Mouse (Mus musculus) hematopoietic stem cell, adult 5-6 weeks (primary cell): ENCODE measurements around the gene Erc2. TPM values are rescaled to one million over a fixed set of nuclear protein-coding genes. Genes with fewer than 3 reads are reported as not detected.

Source experiments
- ATAC-seq, 2 experiments: fragments of 125-278 bp in 1 of 2; replicated peaks in 1 of 2; 2 replicates each; pipeline ENCODE4 v1.8.0; 2016 to 2017; ENCODE audit warnings: inconsistent platforms in 2 of 2, mild to moderate bottlenecking in 2 of 2, moderate number of reproducible peaks in 2 of 2, low read depth in 1 of 2, moderate TSS enrichment in 1 of 2; ENCODE audit not compliant: low FRiP score in 2 of 2, poor library complexity in 2 of 2, severe bottlenecking in 2 of 2, insufficient read depth in 1 of 2, low TSS enrichment in 1 of 2
- total RNA-seq: library from RNA; stranded (forward); fragments of 172-1452, 232-1000 nt; gene quantifications from 2 replicates; pipeline ENCODE4 v1.2.3, GENCODE M21; 2017

The Erc2 gene
- total RNA-seq, 1 experiment from 2014 or later, result not detected

DNA sequence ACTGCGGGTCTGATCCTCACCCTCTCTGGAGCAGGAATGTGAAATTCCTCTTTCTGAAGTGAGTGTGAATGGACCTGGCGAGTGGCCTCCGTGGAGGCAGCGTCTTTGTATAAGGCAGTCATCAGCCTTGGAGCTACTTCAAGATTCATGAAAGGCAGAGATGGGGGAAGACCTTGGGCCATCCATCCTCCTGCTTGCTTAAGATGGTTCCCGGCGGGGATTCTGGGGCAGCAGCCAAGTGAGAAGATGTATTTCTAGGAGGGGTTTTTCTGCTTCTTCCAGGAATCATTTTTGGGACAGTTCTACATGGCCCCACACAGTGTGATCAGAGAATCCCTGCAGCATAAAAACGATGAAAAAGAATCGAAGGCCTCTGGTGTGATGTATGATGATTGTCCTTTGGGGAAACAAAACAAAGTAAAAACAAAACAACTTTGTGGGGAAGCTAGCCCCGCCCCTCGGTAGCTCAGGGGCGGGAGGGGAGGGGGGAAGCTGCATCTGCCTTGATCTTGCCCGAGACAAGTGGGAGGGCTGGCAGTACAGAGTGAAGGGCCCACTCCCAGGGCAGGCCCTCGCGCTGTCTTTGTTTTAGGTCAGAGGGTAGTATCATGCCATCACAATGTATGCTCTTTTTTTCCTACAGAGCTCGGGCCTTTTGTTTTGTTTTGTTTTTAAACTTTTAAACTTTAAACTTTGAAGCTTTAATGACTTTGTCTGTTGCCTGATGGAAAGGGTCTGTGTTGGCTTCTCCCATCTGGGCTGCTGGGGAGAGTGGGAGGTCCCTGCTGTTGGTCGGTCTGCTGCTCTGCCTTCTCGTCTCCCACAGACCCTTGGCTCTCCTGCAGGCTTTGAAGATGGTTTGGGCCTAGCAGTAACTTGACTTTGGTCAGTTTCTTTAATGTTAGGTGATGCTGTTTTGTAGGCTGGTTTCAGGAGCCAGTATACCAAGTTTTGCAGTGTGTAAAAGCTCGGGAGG, 435.9 kb downstream of the Erc2 start:
- ATAC-seq, result no peak

- no peak for ATAC-seq
Measured at GRCm38 (mm10) chr14:28060891-28061290, 438.7 kb downstream of the Erc2 start.

GRCm38 (mm10) chr14:28061649-28062375, 439.6 kb downstream of the Erc2 start:
- no peak for ATAC-seq

- no peak for ATAC-seq
Measured at GRCm38 (mm10) chr14:28068021-28068420, 445.8 kb downstream of the Erc2 start.

GRCm38 (mm10) chr14:28069826-28070225, 447.6 kb downstream of the Erc2 start:
- ATAC-seq, result no peak

DNA sequence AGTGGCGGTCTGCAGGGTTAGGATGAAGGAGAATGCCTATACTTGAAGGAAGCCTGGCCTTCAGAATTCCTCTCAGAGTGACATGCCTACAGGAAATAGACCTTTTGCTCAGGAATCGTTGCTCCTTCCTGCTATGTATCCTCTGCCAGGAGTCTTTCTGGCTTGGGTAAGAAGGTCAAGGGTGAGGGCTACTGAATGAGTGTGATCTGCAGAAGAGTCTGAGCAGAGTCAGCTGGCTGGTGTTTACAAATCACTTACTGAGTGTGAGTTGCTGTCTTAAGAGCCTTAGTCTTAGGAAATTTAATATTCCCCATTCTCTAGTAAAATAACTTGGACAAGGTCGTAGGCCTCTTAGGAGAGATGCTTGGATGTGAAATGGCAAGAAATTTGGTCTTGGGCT, 450.3 kb downstream of the Erc2 start:
- no peak for ATAC-seq

DNA sequence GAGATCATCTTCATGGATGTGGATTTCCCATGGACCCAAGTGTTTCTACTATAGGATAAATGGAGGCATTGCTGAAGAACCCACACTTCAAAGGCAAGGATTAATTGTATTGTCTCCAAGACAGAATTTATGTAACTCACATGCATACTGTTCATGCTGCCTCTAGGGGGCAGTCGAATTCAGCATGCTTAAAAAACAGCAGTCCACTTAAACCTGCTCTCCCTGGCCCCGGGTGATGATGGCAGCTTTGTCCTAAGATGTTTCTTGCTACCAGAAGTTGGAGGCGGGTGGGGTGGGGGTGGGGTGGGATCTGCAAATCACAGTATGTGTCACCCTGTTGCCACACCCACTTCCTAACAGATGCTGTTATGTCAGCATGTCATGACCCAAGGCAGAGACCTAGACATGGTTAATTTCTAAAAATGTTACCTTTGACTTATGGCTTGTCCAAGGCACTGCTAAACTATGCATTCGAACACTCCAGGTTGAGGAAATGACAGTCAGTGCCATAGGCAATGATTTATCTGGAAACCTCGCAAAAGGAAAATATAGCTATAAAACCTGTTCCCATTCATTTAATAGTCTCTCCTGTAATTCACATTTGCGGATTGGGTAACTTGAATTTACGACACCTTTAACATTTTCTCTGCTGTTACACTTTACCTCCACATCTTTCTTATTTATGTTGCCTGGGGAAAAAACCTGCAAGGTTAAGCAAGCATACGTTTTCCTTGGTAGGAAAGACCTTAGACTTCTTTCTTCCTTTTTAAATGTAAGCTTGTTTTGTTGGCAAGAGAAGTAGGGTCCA, 467.6 kb downstream of the Erc2 start:
- ATAC-seq, result no peak

DNA sequence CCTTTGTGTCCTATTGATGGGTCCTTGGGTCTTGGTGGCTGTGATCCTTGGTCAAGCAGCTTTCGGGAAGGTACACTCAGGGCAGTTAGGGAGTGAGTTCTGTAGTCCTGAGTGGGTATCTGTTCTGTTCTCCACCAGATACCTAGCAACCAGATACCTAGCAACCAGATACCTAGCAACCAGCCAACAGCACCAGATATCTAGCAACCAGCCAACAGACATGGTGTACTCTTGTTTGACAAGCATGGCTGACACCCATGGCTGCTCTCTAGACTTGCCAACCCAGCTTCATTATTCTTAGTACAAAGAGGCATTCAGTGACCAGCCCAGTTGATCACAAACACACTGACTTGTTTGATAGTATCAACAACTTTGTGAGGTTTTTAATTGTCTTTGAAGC, 469.1 kb downstream of the Erc2 start:
- ATAC-seq, result no peak

- ATAC-seq, result no peak
Measured at GRCm38 (mm10) chr14:28093214-28093613, 471.0 kb downstream of the Erc2 start.

GRCm38 (mm10) chr14:28093913-28094312, 471.7 kb downstream of the Erc2 start:
- 0 out of 4 replicates have a peak, but pooled peaks of 1 of the 2 experiments have one; percentile 7 for ATAC-seq

GRCm38 (mm10) chr14:28099084-28099483, 476.9 kb downstream of the Erc2 start:
- ATAC-seq, result no peak

GRCm38 (mm10) chr14:28113121-28113520, 490.9 kb downstream of the Erc2 start:
- no peak for ATAC-seq

DNA sequence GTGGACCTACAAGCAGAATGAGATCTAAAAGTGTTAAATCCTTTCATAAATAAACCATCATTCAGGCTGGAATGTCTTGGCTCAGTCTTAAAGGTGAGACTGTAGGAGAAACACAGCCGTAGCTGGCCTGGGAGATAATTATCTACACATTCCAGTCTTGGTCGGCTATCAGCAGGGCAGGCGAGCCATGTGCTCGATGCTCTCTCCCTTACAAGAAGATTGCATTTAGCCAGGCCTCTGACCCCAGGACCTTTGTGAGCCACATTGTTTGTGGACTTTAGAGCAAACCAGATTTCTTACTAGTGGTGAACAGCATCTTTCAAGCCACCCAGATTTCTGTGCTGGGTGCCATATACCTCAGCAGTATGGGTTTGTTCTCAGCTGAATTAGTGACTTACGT, 498.6 kb downstream of the Erc2 start:
- no peak for ATAC-seq

GRCm38 (mm10) chr14:28126842-28127241, 504.6 kb downstream of the Erc2 start:
- no peak for ATAC-seq

DNA sequence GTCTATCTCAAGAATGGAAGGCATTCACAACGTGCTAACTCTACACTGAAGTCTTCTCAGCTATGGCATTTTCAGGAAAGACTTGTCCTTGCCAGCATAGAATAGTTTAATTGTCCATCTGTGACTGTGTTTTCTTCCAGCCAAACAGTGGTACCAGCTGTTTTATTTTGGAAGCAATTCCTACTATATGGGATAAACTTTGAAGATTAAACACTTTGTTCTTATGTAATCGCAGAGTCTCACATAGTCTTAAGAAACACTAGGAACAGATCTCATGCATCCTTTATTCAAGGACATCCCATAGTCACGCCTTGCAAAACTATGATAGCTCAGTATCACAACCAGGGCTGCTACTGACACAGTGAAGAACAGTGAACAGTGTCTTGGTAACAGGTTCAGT, 506.8 kb downstream of the Erc2 start:
- ATAC-seq, result no peak

GRCm38 (mm10) chr14:28143998-28144397, 521.8 kb downstream of the Erc2 start:
- no peak for ATAC-seq

- ATAC-seq, result no peak
Measured at GRCm38 (mm10) chr14:28147201-28147600, 525.0 kb downstream of the Erc2 start.

- ATAC-seq, result no peak
Measured at GRCm38 (mm10) chr14:28150942-28151341, 528.7 kb downstream of the Erc2 start.
